Mouse (Mus musculus) forebrain, embryonic 14.5 days (tissue): ENCODE data around the gene Hjurp. TPM values are rescaled to one million over a fixed set of nuclear protein-coding genes. Genes with fewer than 3 reads are reported as not detected.

Experiments
- ATAC-seq: fragments of 200-750 bp; cut with Nextera tagmentation; 2 replicates; pipeline ENCODE4 v1.8.0; 2017; ENCODE audit warnings: mild to moderate bottlenecking, moderate library complexity
- DNase-seq: peaks from one replicate; pipeline ENCODE4 v3.0.0-alpha.2; 2015; ENCODE audit warnings: low spot score
- H3K27ac ChIP-seq: fragments of 300-500 bp; sonication (generic); 2 replicates; pipeline ENCODE4 v1.5.1; 2014; ENCODE audit warnings: low read depth, mild to moderate bottlenecking, control low read depth, low read length, moderate library complexity
- H3K27me3 ChIP-seq: fragments of 300-500 bp; sonication (generic); replicated peaks from 2 replicates; pipeline ENCODE4 v1.6.1; 2014; ENCODE audit warnings: low read length, control low read depth, mixed read lengths; ENCODE audit not compliant: control insufficient read depth, insufficient read depth
- H3K36me3 ChIP-seq: fragments of 300-500 bp; sonication (generic); 2 replicates; pipeline ENCODE4 v1.6.1; 2014; ENCODE audit warnings: low read length, control low read depth; ENCODE audit not compliant: control insufficient read depth, insufficient read depth
- H3K4me1 ChIP-seq: fragments of 300-500 bp; sonication (generic); 2 replicates; pipeline ENCODE4 v1.6.1; 2014; ENCODE audit warnings: antibody characterized with exemption, low read length, control low read depth; ENCODE audit not compliant: control insufficient read depth, insufficient read depth
- H3K4me2 ChIP-seq: fragments of 300-500 bp; sonication (generic); 2 replicates; pipeline ENCODE4 v1.6.1; 2014; ENCODE audit warnings: mild to moderate bottlenecking, control low read depth, low read length
- H3K4me3 ChIP-seq: fragments of 300-500 bp; sonication (generic); 2 replicates; pipeline ENCODE4 v1.5.1; 2014; ENCODE audit warnings: low read depth, low read length, control low read depth
- H3K9ac ChIP-seq: fragments of 300-500 bp; sonication (generic); 2 replicates; pipeline ENCODE4 v1.6.1; 2014; ENCODE audit warnings: mild to moderate bottlenecking, low read length, control low read depth, moderate library complexity
- H3K9me3 ChIP-seq: fragments of 300-500 bp; sonication (generic); replicated peaks from 2 replicates; pipeline ENCODE4 v1.6.1; 2016; ENCODE audit warnings: low read length, control low read depth, mixed read lengths; ENCODE audit not compliant: control insufficient read depth
- WGBS: fragments of 180-500 bp; shearing (Covaris S2); extraction: QIAGEN DNeasy Blood & Tissue Kit; methylation state at CpG from one replicate; pipeline ENCODE4 v1.1.7; 2014; 5-methylcytosine and 5-hydroxymethylcytosine counted together
- polyA plus RNA-seq: library from polyadenylated mRNA; unstranded; fragments of >200 nt; fragmentation: Nextera tagmentation; extraction: Ambion mirVana; gene quantifications from 2 replicates; pipeline ENCODE4 v1.2.1, GENCODE M21; 2014

Hjurp gene
- polyA plus RNA-seq, 1 experiment from 2014 or later: 64.5 TPM

DNA sequence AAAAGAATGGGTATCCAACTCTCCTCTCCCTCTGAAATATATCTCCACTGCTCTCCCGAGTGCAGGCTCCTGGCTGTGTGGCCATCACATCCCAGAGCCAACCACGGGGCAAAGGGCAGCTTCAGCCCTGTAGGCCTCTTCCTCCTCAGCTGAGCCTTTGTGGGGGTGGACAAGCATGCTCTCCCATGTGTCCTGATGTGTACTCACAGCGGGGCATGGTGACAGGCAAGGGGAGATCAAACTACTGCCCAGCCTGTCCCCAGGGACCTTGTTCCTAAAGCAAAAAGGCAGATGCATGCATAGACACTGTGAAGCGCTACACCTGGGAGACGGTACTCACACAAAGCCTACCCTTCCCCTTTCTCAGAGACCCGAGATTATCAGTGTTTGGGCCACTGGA, 17.3 kb downstream of the Hjurp start:
- H3K4me1 ChIP-seq: no peaks in the 10 kb centered on the region

DNA sequence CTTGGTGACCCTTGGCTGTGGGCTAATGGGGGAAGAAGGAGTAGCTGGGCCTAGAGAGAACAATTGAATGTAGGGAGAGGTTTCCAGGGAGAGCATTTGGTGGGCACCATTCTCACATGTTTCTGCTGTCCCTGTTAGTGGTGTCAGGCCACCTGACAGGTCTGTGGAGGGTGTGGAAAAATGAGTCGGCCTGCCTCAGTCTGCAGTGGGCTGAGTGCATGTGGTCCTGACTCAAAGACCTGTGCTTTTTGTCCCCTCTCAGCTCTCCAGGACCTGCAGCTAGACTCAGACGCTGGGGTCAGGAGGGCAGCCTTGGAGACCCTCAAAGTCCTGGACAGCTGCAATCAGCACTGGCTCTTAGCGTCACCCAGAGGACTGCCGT, 17.8 kb downstream of the Hjurp start:
- Histone ChIP-seq H3K4me1 (no peaks in the 10 kb centered on the region), H3K4me2 (no peak overlapping the region), H3K9me3 (peaks cover 31% of the 10 kb centered on the region), H3K36me3 (peaks cover 56% of the 10 kb centered on the region), H3K27ac (no peak overlapping the region), H3K9ac (no peak overlapping the region), H3K27me3 (no peaks in the 10 kb centered on the region), H3K4me3 (no peak overlapping the region)
- DNase-seq (no peak), ATAC-seq (peak; percentile 9)
- 83% methylated on average over 4 of the region's 4 CpGs for WGBS

More for the DNA sequence above, 17.3 kb downstream of the Hjurp start:
- peaks cover 60% of the 10 kb centered on the region for H3K36me3 ChIP-seq
- H3K9me3 ChIP-seq: peaks cover 26% of the 10 kb centered on the region
- H3K4me3 ChIP-seq: no peak overlapping the region
- no peaks in the 10 kb centered on the region for H3K27me3 ChIP-seq
- H3K27ac ChIP-seq: no peak overlapping the region
- DNase-seq: no peak
- H3K9ac ChIP-seq: no peak overlapping the region
- H3K4me2 ChIP-seq: no peak overlapping the region
- WGBS: 85% methylated on average over 6 of the region's 6 CpGs
- ATAC-seq: 0 out of 2 replicates have a peak, but pooled peaks have one; percentile 5

DNA sequence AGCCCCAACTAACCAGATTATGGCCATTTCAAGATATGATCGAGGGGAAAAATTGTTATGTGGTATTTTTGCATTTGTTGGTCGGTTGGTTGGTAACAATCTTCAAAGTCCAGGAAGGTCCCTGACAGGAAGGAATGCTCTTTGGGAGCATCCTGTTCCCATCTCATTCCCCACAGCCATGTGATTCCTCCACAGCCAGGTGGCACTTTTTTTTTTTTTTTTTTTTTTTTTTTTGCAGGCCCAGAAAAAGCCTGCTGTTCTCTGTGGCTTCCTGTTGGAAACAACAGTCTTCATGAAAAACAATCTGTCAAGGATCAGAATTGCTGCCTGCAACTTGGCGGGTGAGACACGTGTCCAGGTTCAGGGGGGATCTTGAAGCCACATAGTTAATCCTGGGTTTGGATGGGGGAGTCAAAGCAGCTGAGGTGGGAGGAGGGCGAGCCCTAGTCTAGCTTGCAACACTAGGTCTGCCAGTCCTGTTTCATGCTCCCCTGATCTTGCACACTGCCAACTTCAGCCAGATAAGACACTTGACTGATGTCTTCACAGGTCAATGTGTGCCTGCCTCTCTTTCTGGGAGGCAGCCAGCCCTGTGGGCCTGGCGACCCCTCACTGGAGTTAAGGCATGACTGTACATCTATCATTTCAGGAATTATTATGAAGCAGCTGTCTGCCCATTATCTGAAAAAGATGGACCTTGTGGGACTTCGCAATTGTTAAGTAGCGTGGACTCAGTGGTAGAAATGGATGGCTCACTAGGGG, 18.4 kb downstream of the Hjurp start:
- no peak overlapping the region for H3K4me2 ChIP-seq
- H3K9me3 ChIP-seq: peaks cover 36% of the 10 kb centered on the region
- no peaks in the 10 kb centered on the region for H3K4me1 ChIP-seq
- H3K27ac ChIP-seq: no peak overlapping the region
- peaks cover 50% of the 10 kb centered on the region for H3K36me3 ChIP-seq
- WGBS: 82% methylated on average over 8 of the region's 8 CpGs
- H3K9ac ChIP-seq: no peak overlapping the region
- no peak for ATAC-seq
- no peak for DNase-seq
- H3K27me3 ChIP-seq: no peaks in the 10 kb centered on the region
- H3K4me3 ChIP-seq: no peak overlapping the region

DNA sequence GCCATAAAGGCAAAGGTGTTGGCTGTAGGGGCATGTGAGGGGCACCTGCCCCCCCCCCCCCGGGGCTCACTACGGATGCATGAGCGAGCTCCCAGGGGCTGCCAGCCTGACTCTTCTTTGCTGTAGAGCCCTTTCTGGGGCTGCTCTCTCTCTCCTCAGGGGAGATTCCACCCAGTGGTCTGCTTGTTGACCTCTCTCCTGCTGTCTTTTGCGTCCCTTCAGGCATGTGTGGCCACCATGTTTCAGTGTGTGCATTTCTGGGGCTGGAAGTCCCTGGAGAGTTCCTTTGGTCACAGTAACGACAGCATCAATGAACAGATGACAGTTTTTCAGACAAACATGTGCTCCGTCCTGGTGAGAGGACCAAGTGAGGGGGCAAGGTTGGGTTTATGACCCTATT, 19.1 kb downstream of the Hjurp start:
- DNase-seq (no peak), ATAC-seq (no peak)
- no peaks in the 10 kb centered on the region for H3K4me1 ChIP-seq
- no peak overlapping the region for H3K27ac ChIP-seq
- peaks cover 41% of the 10 kb centered on the region for H3K9me3 ChIP-seq
- no peak overlapping the region for H3K4me2 ChIP-seq
- no peaks in the 10 kb centered on the region for H3K27me3 ChIP-seq
- H3K36me3 ChIP-seq: peaks cover 43% of the 10 kb centered on the region
- H3K9ac ChIP-seq: no peak overlapping the region
- 74% methylated on average over 6 of the region's 6 CpGs for WGBS
- no peak overlapping the region for H3K4me3 ChIP-seq

DNA sequence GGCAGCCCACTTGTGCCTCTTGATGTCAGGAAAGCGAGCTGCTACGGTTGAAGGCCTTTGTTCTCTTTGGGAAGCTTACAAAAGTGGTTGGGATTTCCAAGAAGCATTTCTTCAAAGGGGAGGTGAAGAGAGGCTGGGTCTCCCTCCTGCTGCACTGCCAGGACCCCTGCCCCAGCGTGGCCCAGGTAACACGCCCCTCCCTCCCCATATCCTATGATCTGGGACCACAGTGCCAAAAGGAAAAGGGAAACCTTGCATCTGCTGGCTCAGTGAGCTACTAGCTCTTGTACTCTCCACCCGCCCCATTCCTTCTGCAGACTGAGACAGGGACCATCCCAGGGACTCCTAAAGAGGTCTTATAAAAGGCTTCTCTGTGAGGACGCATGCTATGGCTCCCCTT, 19.8 kb downstream of the Hjurp start:
- Histone ChIP-seq H3K36me3 (peaks cover 36% of the 10 kb centered on the region), H3K4me1 (no peaks in the 10 kb centered on the region), H3K9ac (no peak overlapping the region), H3K4me3 (no peak overlapping the region), H3K27ac (no peak overlapping the region), H3K4me2 (no peak overlapping the region), H3K27me3 (no peaks in the 10 kb centered on the region), H3K9me3 (peaks cover 47% of the 10 kb centered on the region)
- 84% methylated on average over 6 of the region's 6 CpGs for WGBS
- DNase-seq (no peak), ATAC-seq (no peak)

DNA sequence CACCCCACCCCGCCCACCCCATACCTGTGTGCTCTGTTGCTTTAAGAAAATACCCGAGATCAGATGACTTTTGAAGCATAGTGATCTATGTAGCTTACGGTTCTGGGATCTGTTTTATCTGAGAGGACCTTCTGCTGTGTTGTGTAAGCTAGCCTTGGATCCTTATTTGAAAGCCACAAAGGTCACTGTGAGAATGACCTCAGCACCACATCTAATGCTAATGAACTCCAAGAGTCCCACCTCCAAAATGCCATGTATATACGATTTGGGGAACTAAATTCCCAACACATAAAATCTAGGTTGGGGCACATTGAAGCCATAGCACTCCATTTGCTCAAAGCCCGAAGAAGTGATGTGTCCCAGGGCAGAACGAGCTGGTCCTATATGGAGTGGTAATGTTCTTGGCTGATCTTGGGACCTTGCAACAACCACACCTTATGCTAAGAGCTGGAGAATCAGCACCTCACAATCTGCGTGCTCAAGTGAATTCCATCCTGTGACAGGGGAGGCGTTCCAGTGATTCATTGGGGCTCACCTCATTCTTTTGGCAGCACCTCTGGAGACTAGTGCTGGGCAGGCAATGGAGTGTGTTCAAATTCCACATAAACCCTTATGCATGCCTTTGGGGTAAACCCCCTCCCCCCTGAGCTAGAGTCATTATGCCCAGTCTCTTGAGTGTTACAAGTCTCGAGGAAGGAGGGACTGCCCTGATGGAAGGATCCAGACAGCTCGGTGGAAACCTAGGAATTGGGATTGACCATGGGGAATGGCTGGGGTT, 20.4 kb downstream of the Hjurp start:
- no peaks in the 10 kb centered on the region for H3K4me1 ChIP-seq
- DNase-seq (no peak), ATAC-seq (no peak)
- 78% methylated on average over 10 of the region's 10 CpGs for WGBS
- no peaks in the 10 kb centered on the region for H3K27me3 ChIP-seq
- H3K9me3 ChIP-seq: peaks cover 53% of the 10 kb centered on the region
- H3K9ac ChIP-seq: no peak overlapping the region
- H3K36me3 ChIP-seq: peaks cover 30% of the 10 kb centered on the region
- no peak overlapping the region for H3K4me3 ChIP-seq
- H3K4me2 ChIP-seq: no peak overlapping the region
- no peak overlapping the region for H3K27ac ChIP-seq

DNA sequence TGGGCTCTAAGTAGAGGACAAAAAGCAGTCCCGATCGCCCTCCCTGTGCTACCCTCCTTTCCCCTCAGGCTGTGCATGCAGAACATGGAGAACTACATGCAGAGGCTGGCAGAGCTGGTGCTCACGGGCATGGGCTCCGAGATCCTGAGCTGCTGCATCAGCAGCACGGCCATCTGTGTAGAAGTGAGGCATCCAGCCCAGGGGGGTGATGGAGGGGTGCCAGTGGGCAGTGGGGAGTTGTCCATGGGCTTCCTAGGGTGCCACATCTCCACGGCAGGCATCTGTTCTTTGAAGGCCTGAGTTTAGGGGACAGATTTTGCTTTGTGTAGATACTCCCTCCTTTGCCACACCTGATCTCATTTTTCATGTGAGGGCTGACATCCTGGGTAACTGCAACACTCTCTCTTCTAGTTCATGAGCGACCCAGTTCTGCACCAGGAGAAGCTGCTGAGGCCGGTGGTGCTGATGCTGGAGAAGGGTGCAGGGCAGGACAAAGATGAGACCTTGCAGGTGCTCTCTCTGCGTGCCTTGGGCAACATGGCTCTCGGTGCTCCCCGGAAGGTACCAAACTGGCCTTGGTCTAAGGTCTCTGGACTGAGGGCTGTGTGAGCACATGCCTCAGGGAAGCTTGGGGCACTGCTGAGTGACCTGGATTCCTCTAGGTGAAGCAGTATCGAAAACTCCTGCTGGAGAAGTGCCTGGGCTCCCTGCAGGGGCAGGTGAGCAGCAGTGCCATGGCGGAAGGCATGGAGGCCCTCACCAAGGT, 21.3 kb downstream of the Hjurp start:
- H3K9me3 ChIP-seq: peaks cover 58% of the 10 kb centered on the region
- peaks cover 21% of the 10 kb centered on the region for H3K36me3 ChIP-seq
- H3K4me3 ChIP-seq: no peak overlapping the region
- DNase-seq: no peak
- no peak overlapping the region for H3K4me2 ChIP-seq
- H3K4me1 ChIP-seq: no peaks in the 10 kb centered on the region
- 81% methylated on average over 13 of the region's 13 CpGs for WGBS
- no peak overlapping the region for H3K27ac ChIP-seq
- H3K9ac ChIP-seq: no peak overlapping the region
- ATAC-seq: no peak
- H3K27me3 ChIP-seq: no peaks in the 10 kb centered on the region

DNA sequence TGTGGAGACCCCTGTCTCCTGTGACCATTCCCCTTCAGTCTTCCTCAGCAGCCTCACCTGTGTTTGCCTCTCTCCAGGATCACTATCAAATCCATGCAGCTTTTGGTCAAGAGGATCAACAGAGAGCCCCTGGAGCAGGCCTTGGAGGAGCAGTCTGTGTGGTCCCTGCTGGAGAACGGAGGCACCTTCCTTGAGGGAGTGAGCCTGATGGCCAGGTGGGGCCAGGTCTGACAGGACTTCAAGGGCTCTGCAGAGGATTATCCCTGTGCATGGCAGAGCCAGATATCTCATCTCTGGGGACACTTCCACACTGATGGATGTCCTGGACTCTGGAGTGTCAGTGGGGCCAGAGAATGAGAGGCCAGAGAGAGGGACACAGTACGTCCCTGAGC, 22.0 kb downstream of the Hjurp start:
- Histone ChIP-seq H3K9me3 (peaks cover 66% of the 10 kb centered on the region), H3K27ac (no peak overlapping the region), H3K4me3 (no peak overlapping the region), H3K9ac (no peak overlapping the region), H3K27me3 (no peaks in the 10 kb centered on the region), H3K36me3 (peaks cover 14% of the 10 kb centered on the region), H3K4me1 (no peaks in the 10 kb centered on the region), H3K4me2 (no peak overlapping the region)
- DNase-seq: no peak
- 57% methylated on average over 2 of the region's 2 CpGs for WGBS
- no peak for ATAC-seq
